Mouse (Mus musculus): ENCODE measurements at regions not wholly inside any gene's neighbourhood (a gene's known extent, or its start where the extent isn't known, plus 50 kb on each side); places are given as distances from the start of the nearest gene placed in this dataset.

DNA sequence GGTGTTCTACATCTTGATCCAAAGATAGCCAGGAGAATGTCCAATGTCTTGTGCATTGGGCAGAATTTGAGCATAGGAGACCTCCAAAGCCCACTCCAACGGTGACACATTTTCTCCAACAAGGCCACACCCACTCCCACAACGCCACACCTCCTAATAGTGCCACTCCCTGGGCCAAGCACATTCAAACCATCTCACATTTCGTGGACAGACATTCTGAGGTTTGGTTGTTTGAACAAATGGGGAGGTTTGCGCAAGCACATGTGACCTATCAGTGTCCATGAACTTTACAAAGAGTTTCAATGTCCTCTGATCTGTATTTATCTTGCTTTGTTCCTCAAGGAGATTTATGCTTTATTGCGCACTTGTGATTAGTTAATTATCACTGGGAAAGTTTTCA is 63.5 kb downstream of the Gm11983 start:
- TF ChIP-seq EP300 (IDR thresholded peaks at IDR 0.05; ENCODE audit: low read depth) (no peak), CTCF (IDR thresholded peaks at IDR 0.05; ENCODE audit: low read depth) (no peak)
